Mouse (Mus musculus) adrenal gland, adult 18-20 months (tissue): ENCODE measurements at regions not wholly inside any gene's neighbourhood (a gene's known extent, or its start where the extent isn't known, plus 50 kb on each side); places are given as distances from the start of the nearest gene placed in this dataset.

ENCODE experiments used
- DNase-seq, 2 experiments: peaks; one replicate each; pipeline ENCODE4 v3.0.0; 2021 to 2022; ENCODE audit warnings: low spot score in 2 of 2

DNA sequence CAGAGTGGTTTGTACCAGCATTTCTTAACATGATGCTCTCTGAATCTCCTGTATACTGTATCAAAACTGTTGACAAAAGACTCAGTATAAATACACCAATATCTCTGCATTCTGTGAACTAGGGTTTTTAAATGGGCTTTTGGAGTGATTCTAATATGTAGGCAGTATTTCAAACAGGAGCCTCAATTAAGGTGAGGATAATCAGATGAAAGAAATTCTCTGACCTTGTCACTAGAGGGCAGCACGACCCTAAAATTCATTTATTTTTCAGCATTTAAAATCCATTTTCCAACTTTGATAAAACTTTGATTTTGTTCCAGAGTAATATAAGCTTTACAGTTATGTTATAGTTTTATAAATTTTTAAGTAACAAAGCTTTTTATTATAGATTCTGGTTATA lies 114.5 kb downstream of the Rfx6 start:
- DNase-seq, result peak in 1 of 2 experiments; percentile 4

DNA sequence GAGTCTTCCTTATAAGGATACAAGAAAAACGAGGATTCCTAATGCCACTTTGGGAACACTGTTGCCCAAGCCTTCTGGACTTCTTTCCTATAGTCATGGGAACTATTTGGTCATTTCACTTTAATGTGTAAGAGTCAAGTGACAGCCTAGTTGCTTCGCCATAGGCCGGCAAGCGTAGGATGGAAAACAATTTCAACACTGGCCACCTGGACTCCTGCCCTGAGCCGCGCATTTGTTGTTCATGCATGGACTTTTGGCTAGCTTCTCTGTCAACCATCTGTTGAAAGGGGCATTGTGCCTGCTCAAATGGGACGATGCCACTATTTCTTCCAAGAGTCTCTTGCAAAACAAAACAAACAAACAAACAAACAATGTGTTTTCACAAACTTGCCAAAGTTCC lies 116.3 kb downstream of the Rfx6 start:
- DNase-seq, result no peak

DNA sequence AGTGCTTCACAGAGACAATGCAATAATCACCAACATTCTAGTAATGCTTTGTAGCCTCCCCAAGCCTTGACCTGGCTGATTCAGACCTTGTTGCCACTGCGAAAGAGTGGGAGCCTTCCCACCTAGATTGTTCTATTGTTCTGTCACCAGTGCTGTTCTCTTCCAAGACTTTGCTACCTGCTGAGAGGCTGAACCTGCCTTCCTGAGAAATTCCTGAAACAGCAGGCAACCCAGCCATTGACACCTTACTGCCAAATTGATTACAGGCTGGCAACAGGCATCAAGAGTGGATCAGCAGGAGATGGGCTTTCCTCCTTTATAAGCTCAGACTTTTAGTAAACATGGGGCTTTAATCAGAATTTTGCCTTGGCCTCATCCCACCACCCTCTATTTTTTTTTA lies 139.1 kb downstream of the Rfx6 start:
- DNase-seq, result no peak

DNA sequence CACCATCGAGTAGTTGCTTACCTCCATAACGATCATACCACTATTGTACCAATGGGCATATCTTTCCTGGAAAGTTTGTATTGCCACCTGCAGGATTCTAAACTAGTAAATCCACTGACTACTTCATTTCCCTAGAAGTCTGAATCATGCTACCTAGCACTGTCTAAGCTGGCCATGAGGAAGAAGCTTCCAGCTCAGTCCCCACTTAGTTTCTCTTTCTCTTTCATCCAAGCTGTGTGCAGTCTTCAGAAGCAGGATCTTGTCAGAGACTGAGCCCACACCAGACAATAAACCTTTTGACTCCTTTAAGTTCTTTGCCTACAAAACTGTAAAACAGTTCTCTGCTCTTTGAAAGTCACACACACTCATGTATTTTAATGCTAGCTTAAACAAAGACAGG lies 146.3 kb downstream of the Rfx6 start:
- DNase-seq, result no peak

DNA sequence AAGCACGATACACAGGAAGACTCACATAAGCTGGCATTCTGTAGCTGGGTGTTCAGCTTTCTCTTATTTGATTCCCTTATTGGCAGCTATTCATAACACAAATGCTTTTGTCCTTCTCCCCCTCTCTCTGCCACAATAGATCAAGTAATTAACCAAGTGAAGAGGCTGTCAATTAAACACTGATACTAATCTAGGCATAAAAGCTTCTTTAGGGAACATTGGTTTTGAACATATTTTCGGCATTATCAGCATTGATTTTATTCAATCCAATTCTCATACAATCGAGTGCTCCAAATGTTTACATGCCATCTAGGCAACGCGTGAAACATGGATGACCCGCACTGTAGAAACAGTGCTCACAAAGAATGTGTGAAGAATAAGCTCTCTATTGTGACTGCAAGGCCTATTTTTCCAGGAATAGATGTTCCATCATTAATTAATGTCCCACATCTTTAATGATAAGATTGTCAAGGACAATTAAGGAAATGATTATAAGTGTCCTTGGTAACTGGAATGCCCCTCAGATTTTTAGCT lies 148.9 kb downstream of the Rfx6 start:
- no peak for DNase-seq

DNA sequence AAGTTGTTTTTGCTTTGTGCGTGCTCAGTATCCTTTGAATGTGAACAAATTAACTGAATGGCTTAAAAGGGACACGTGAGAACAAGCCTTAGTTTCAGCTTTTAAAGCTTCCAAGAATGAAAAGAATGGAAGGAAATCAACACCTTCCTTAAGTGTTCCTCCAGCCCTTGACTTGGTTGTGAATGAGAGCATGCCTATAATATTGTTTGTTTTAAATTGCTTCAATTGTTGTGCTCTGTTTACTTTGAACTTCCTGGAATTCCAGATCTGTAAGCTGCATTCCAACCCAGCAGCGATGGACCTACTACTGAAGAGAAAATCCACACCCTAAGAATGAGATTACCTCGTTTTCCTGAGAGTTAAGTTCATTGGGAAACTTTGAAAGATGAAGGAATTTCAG lies 154.9 kb downstream of the Rfx6 start:
- DNase-seq, result no peak

DNA sequence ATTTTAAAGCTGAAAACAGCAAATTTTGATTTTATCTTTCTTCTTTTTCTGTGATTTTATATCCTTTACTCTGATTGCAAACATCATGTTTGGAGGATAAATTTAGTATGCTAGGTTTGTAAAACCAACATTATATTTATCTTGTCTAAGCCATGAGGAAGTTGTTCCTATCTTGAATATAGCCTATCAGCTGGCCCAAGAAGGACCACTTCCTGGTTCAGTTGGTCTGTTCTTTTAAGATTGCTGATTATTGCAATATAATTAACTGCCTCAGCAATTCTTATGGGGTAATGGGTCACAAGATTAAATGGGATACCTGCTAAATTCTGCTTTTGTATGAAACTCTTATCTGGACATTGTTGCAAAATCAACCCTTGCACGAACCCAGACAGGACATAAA lies 165.5 kb downstream of the Rfx6 start:
- no peak for DNase-seq

DNA sequence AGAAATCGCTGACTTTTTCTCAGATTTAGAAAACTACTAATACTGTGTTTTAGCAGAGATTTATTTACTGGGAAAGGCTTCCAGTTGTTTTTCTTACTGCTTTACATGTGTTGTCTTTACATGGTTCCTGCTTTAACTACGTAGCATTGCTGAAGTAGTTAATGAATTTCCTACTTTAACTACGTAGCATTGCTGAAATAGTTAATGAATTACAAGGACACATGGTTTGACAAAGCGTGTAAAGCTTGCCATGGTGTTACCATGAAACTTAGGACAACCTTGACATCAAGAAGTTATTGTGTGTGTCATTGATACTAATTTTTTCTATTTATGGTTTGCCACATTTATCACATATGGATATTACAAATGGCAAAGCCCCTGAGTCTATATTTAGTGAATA lies 168.7 kb downstream of the Rfx6 start:
- DNase-seq, result no peak

DNA sequence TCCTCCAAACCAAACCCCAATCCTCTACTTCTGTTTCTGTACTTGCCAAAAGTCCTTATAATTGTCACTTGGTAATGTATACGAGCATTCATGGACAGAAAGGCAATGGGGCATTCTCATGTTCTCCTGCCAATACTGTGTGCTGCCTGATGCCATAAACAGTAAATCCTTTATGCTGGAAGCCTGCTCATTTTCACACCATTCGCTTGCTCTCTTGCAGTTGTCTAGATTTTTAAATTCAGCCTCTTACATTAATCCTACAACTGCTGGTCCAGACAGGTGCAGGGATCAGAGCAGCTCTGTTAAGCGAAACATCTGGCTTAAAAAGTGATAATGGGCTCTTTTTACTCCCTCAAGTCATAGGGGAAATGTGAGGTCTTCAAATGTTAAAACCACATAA lies 152.9 kb upstream of the Vgll2 start:
- DNase-seq, result no peak

DNA sequence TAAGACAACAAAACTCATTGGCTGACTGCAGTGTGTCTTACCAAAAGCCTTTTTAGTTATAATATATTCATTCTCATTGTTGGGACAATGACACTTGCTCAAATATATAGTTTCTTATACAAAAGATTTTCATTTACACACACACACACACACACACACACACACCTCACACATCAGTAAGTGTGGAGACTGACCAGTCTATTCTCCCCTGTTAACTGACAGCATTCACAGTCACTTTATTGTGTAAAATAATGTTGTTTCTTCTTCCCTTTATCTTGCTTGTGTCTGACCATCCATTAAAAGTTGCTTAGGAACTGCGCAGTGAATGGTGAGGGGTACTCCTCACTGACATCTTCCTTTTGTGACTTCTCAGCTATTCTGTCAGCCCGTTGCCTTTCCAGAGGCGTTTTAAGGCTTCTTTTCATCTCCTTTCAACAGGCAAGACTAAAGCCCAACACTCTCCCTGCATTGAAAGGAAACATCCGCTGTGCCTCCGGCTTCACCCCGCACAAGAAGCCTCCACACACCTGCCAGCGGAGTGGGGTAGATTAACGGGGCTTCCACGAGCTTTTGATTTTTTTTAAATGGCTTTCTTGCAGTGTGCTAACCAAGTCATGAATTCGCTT lies 111.1 kb upstream of the Vgll2 start:
- DNase-seq, result no peak

DNA sequence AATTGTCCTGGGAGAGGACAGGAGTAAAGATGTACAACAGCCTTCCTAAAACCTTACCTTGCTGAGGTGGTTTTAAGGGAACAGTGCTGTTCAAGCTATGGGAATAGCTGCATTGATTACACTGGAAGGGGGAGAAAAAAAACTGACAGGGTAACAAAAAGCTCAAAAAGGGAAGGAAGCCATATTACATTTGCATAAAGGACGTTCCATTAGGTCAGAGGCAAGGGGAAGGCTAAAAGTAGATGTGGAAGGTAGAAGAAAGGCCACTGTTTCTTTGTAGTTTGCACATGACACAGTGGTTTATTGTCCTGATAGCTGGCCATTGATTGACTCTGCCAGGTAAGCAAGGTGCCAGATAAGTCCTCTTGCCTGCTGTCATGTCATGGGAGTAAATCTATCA lies 110.2 kb upstream of the Vgll2 start:
- DNase-seq, result no peak

DNA sequence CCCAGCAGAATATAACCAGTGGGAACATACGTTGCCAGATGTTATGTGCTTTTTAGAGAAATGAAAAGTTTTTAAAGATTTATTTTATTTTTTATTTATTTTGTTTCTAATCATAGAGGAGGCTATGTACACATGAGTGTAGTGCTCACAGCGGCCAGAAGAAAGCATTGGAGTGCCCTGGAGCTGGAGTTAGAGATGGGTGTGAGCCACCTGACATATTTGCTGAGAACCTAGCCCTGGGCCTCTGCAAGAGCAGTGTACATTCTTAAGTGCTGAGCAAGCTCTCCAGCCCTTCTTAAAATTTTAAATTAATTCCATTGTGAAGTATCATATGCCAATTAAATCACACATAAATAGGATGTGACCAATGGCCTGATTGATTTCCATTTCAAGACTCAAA lies 95.7 kb upstream of the Vgll2 start:
- DNase-seq, result no peak

DNA sequence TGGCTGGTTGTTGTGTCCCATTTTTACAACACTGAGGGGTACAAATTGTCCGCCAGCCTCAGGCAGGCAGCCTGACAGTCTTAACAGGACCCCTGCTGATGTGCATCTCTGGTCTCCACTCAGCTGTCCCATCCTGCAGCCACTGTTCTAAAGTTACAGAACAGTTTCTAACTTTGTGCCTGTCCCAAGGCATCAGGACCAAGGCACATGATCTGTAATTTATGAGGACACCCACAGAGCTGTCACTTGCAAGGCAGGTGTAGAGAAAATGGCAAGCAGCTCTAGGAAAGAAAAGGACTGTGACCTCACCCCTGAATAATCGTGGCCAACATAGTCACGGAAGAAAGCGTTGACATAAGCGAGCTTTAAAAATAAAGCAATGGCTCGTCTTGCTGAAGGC lies 93.0 kb upstream of the Vgll2 start:
- no peak for DNase-seq

DNA sequence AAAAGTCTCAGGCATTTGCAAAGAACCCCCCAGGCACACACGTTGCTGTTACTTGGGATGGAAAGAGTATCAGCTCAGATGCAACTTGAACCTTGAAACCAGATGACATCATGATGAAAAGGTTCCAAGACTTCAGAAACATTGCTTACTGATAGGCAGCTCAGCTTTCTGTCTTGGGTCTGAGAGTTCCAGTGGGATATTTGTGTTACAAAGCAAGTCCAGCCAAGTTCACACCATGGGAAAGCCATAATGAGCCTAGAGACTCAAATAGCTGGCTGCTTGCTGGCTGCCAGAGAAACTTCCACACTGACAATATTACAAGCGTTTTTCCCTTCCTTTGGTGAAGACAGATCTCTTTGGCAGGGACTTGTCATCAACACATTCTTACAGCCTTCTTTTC lies 92.0 kb upstream of the Vgll2 start:
- no peak for DNase-seq

DNA sequence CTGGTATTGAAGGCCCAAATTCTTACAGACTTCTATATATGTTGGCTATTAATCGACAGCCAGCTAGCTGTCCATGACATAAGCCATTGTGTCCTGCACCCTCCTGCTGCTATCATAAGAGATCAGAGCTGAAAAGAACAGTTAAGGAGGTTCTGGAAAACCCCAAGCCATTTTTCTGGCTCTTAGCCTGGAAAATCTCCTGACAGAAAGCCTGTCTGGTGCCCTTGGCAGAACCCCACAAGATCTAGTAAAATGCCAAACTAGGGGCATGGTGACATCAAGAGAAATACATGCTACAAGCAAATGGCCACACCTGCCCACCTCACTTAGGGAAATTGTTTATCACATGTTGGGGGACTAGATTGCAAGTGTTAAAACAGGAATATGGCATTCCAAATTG lies 91.6 kb upstream of the Vgll2 start:
- DNase-seq, result no peak

DNA sequence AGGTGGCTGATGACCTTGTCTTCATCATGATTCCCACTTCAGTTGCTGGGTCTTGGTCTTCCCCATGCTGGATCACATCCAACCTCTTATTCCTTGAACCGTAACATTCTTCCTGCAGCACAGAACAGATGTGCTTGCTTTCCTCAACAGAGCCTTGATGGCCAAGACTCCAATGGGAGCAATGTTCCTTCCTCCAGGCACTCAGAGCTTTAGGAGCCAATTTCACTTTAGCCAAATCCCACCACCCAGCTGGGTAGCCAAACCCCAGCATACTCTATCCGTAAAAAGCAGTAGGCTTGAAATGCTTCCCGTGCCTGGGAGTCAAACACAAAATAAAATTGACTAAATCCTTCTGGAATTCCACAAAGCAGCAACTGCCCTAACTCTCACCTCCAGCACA lies 86.8 kb upstream of the Vgll2 start:
- no peak for DNase-seq

DNA sequence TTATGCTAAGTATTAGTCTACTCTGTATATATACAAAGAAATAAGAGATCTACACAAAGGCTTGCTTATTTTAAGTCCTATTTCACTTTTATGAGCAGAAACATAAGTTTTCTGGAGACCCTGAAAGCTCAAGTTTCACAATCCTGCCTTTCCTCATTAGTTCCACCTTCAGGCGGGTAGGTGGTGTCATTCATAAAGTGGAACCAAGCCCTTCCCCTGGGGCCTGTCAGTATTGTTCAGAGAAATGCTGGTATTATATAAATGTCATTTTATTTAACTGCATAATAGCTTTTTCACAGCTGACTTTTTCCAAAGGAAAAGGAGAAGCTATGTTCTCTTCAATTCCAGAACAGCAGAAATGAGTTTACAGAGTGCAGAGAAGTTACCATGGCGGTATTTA lies 81.1 kb upstream of the Vgll2 start:
- no peak for DNase-seq

DNA sequence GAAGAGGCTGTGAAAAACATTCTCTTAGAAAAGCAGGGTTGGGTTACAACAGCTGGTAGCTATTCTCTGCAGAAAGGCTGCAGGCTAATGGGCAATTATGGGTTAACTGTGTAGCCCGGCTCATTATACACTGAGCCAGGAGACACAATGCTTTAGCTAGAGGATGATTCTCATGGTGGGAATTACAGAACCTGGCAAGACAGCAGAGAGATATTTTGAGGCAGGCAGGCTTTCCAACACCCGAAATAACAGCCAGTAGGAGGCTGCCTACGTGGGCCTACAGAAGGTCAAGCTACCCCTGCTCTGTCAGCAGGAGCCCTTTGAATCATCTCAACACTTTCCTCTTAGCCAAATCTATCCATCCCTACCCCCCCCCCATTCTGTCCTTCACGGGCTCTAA lies 76.6 kb upstream of the Vgll2 start:
- DNase-seq, result no peak

DNA sequence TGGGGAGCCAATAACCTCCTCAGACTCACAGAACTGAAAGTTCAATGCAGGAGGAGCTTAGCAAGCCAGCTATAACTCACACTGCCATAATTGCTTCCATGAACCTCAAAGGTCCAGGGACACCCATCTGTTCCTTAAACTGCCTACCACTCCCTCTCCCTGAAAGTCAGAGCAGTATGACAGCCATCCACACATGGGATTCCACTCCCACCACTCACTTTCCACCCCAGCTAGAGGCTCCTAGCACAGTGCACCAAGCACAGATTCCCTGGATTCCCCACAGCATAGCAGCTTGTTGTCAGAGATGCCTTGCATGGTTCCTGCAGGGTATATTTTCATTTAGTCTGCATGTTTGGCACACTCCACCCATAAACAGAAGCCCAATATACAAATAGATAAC lies 76.1 kb upstream of the Vgll2 start:
- no peak for DNase-seq

DNA sequence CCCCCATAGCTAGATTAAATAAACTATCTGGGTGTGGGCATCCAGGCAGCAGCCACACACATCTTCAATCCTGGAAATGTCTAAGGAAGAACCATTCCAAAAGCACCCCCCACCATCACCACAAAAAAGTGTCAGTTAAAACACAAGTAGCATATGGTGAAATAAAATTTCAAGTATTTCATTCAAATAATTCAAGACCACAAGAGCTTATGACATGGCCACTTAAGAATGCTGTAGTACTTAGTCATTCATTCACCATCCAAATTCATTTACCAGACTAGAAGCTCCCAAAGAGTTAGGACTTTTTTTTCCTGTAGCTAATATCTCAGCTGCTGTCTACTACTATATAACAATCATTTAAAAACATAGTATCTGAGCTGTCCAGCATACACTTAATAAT lies 75.4 kb upstream of the Vgll2 start:
- no peak for DNase-seq

DNA sequence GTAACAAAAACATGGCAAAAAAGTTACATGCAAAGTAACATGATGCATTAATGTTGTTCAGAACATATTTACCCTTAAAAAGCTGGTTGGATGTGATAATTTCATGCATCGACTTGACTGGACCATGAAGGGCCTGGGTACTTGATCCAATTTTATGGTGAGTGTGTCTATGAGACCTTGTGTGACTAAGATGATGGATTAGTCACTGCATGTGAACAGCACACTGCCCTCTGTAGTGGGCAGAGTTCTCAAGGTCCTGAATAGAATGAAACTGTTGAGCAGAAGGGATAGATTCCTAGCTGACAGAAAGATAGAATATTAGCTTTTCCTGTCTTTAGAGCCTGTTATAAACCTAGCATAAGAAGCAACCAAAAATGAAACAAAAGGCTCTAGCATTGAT lies 72.3 kb upstream of the Vgll2 start:
- DNase-seq, result no peak

DNA sequence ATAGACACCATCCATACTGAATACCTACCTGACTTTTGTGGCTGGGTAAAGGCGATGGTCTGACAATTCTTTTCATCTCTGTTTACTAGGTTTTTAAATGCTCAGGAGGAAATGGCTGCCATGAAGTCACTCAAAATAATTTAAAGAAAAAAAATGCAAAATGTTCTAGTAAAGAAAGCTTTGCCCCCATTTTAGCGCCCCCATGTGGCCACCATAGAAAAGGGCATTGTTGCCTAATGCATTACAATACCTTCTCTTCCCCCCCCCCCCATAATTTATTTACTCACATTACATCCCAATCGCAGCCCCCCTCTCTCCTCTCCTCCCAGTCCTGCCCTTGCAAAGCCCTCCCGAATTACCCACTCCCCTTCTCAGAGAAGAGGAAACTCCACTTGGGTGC lies 70.3 kb upstream of the Vgll2 start:
- no peak for DNase-seq

DNA sequence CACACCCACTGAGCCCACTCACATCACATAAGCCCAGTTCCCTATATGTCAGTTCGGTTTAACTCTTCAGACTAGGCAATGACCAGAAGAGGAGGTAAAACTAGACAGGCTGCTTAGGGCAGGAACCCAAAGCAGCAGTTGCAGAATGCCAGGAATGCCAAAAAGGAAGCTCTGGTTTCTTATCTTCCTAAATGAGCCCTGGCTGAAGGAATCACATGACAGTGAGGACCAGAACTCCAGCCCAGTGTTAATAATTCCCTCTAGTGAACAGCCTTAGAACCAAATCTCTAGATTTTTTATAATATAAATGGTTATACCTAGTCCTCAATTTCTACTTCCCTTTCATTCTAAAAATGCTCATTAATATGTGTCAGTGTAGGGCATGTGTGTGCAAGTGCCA lies 65.8 kb upstream of the Vgll2 start:
- no peak for DNase-seq

DNA sequence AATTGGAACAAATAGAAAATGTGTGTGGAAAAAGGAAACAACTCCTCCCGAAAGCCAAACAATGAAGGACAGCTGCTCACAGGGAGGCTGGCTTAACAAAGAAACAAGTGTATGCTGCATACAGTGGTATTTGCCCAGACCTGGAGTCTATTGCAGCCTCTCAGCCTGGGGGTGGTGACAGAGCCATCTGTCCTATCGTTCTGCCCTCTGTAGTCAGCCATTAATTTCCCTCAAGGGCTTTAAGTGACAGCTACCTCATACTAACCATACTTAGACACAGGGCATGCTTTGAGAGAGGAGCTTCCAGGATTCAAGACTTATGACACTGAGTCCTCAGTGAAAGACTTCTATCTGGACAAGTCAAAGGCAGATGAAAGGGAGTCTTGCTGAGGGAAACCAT lies 60.8 kb upstream of the Vgll2 start:
- DNase-seq, result no peak
